Mouse (Mus musculus): ENCODE data around the gene Ribc2.
A peak's percentile ranks its signal among the peaks of the same experiment; 100 is the strongest.

Gene Ribc2

GRCm38 (mm10) chr15:85179528-85180180, 47.8 kb downstream of the Ribc2 start:
- peak; percentile 42 to 58 for DNase-seq

GRCm38 (mm10) chr15:85180368-85180767, 48.5 kb downstream of the Ribc2 start:
- DNase-seq: peak; percentile 41 to 52

- DNase-seq: no peak
These were observed 50.2 kb downstream of the Ribc2 start for GRCm38 (mm10) chr15:85182063-85182462.

GRCm38 (mm10) chr15:85186916-85187315, 55.0 kb downstream of the Ribc2 start:
- DNase-seq: no peak

GRCm38 (mm10) chr15:85188167-85188778, 56.4 kb downstream of the Ribc2 start:
- DNase-seq: no peak

Data from cerebellum, postnatal 10 days (tissue).